Mouse (Mus musculus) bone marrow macrophage, adult 2 months (primary cell): ENCODE results near the gene Foxa1.

Experiments used
- CTCF ChIP-seq: IDR thresholded peaks from 2 replicates; pipeline ENCODE4 v1.5.1; 2012; ENCODE audit warnings: low read depth, mild to moderate bottlenecking, low read length, moderate library complexity
- POLR2A ChIP-seq: IDR thresholded peaks from 2 replicates; pipeline ENCODE4 v1.6.1; 2012; ENCODE audit warnings: mild to moderate bottlenecking, low read depth, low read length, borderline replicate concordance

GRCm38 (mm10) chr12:57544641-57545370 is 1.9 kb downstream of the Foxa1 start:
- TF ChIP-seq CTCF (peak; percentile 86), POLR2A (no peak)
